Mouse (Mus musculus) layer of hippocampus, adult 2 months (tissue): ENCODE data around the gene Myo15b. TPM values are rescaled to one million over a fixed set of nuclear protein-coding genes. Genes with fewer than 3 reads are reported as not detected.

ENCODE experiments used
- DNase-seq, 2 experiments: peaks; one replicate each; pipeline ENCODE4 v3.0.0; 2022; ENCODE audit warnings: low spot score in 2 of 2
- H3K27ac ChIP-seq: fragments of 200-600 bp; 2 replicates; pipeline ENCODE4 v1.8.1; 2022
- H3K4me3 ChIP-seq: fragments of 200-600 bp; 2 replicates; pipeline ENCODE4 v1.8.1; 2022; ENCODE audit warnings: mild to moderate bottlenecking
- CTCF ChIP-seq: fragments of 200-600 bp; conservative IDR thresholded peaks from 2 replicates; pipeline ENCODE4 v1.8.1; 2022; ENCODE audit warnings: antibody characterized with exemption, mild to moderate bottlenecking, moderate library complexity
- total RNA-seq, 2 experiments: library from RNA; stranded (reverse); gene quantifications; 2 replicates each; pipeline ENCODE4 v1.2.3; 2021

Myo15b gene
- total RNA-seq, 2 experiments from 2014 or later = 0.22 to 0.41 TPM

DNA sequence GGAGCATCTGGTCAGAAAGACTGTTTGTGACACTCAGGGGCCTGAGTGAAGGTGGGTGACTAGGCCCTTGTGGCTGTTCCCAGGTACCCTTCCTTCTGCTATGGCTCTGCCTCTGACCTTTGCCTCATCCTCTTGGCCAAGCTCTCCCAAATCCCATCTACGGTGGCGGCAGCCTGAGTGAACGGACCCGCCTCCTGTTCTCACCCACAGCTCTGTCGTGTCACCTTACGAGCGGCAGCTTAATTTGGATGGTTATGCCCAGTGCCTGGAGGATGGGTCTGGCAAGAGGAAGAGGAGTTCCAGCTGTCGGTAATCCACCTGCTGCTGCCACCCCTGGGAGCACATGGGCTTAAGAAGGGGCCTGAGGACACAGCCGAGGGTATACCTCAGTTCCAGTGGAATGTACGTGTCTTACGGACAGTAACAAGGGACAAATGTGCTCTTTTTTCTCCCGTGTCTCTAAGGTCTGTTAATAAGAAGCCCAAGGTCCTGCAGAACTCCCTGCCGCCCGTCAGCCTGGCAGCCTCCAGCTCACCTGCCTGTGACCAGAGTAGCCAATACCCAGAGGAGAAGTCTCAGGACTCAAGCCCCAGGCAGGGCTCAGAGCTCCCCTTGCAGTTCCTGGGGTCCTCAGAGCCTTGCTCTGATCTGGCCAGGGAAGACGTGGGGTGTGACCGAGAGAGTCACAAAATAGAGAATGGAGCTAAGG is 38.1 kb upstream of the Myo15b start:
- no peak for TF ChIP-seq CTCF
- Histone ChIP-seq H3K4me3 (no peak overlapping the region), H3K27ac (no peak overlapping the region)
- no peak for DNase-seq

DNA sequence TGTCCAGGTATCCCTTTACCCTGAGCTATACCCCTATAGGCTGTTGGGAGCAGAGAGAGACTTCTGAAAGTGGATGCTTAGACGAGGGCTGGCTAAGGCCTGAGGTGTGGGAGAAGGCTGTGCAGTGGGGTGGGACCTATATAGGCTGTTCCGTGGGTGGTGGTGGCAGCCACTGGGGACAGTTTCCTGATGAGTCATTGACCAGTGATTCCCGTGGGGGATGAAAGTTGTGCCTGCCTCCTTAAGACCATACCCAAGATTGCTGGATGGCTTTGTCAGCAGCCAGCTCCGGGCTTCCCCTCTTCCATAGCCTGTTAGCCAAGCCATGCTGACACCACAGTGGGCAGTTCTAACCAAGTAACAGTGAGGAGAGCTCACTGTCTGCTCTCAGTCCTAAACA is 37.2 kb upstream of the Myo15b start:
- DNase-seq = no peak

DNA sequence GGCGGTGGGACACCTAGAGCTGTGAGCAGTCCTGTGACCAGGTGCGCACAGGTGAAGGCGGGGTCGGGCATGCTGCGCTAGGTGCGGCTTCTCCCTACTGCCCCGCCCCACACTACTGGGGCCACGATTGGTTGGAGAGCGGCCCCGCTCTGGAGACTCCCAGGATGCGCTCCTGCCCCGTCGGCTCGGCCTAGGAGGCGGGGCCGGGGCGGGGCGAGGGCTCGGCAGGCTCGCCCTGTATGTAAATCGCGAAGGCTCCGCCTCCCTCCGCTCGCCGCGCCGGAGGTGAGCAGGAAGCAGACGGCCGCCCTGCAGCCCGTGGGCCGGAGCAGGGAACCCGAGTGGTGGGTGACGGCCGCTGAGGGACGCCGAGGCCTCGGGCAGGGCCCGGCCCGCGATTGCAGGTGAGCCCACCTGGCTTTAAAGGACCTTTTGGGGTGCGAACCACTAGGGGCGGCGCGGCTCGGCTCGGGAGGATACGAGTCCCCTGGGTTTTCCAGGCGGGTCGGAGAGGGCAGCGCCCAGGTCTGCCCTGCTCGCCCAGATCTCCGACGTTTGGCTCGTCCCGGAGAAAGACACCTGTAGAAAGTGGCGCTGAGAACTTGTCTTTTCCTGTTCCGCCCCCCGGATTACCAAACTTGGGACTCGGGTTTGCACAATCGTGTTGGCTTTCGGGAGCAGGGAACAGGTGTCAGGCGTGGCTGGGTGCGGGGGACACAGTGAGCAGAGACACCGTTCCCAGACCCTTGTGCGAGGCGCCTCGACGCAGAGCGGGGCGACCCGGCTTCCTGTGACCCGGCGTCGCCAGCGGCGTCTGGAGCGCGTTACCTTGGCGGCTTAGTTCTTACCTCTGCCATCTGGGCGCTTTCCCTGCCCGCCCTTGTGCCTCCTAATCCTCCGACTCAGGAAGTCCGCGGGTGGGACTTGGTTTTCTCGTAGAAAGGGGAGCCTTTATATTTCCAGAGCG is 34.1 kb upstream of the Myo15b start, which contains the start of gene Llgl2:
Gene Llgl2 (plus strand): TSS at position 276 of the 967 bp plus-strand sequence.
- H3K27ac ChIP-seq = no peak within 1 kb of the TSS; the same call in 1 of the 2 replicates
- peak; percentile 40 for TF ChIP-seq CTCF
- H3K4me3 ChIP-seq = peak within 1 kb of the TSS; percentile 77
- peak; percentile 50 to 60 for DNase-seq

More for the DNA sequence above, 37.2 kb upstream of the Myo15b start:
- no peak overlapping the region for H3K4me3 ChIP-seq
- TF ChIP-seq CTCF = no peak
- H3K27ac ChIP-seq = no peak overlapping the region

DNA sequence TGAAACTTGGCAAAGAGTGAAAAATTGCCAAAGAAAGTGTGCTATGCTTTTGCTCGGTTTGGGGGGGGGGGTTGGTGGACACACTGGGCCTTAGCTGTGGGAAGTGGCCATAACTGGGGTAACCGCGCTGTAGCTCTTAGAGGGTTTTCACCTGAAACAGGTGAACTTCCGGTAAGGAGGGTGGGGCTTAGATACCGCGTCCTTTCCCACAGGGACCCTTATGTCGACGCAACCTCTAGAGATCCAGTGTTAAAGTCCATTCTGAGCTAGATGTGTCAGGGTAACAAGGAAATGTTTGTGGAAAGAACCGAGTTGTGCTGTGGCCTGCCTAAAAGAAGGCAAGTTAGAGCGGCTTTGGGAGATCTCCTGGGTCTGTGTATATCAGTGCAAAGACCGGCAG is 33.4 kb upstream of the Myo15b start:
- peak overlapping the region; percentile 77; the same call in 1 of the 2 replicates for H3K4me3 ChIP-seq
- H3K27ac ChIP-seq = no peak overlapping the region
- TF ChIP-seq CTCF = no peak
- DNase-seq = no peak

DNA sequence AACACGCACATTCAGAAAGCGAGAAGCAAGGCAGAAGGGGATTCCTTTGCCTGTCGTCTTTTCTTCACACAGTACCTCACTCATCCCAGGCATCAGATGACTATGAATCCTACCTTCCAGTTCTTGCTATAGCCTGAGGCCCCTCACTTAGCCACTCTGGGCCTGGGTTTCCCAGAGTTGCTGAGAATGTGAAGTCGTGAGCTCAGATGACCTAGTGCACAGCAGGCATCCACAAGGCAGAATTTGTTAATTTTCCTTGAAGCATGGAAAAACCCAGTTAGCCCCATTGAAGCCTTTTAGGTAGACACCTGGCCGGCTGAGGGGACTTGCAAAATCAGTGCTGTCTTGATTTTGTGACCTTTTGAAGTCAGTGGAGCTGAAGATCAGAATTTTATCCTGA is 31.7 kb upstream of the Myo15b start:
- no peak overlapping the region for H3K27ac ChIP-seq
- no peak for TF ChIP-seq CTCF
- no peak for DNase-seq
- H3K4me3 ChIP-seq = no peak overlapping the region

DNA sequence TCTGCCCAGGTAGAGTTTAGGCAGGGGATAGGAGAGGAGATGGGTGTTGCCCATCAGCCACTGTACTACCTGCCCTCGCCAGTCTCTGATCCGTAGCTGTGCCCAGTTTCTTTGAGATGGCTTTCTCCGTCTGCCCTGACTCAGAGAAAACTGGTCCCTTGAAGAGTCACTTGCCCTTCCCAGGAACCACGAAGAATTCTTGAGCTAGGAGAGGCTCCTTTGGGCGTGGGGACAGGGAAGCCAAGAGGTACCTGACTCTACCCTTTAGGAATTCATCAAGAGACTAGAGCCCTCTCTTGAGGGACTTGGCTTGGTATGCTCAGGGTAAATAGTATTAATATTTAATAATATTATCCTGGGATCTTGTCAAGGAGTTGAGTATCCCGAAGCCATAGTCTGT is 30.6 kb upstream of the Myo15b start:
- TF ChIP-seq CTCF = no peak
- Histone ChIP-seq H3K27ac (no peak overlapping the region), H3K4me3 (no peak overlapping the region)
- DNase-seq = no peak

DNA sequence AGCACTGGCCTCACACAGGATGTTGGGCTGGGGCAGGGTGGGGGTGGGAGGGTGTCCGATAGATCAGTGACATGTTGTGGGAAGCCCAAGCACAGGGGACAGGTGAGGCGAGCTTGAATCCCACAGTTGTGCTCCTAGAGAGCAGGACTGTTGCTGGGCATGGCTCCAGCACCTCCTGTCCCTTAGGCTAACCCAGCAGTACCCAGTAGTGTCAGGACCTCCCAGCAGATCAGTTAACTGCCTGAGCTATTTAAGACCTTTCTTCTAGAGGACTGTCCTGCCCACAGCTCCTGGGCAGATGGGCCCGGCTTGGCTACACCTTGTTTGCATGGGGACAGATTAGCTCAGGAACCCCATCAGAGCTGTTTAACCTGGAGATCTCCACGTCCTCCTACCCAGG is 29.2 kb upstream of the Myo15b start:
- Histone ChIP-seq H3K27ac (no peak overlapping the region), H3K4me3 (no peak overlapping the region)
- DNase-seq = no peak
- TF ChIP-seq CTCF = no peak

DNA sequence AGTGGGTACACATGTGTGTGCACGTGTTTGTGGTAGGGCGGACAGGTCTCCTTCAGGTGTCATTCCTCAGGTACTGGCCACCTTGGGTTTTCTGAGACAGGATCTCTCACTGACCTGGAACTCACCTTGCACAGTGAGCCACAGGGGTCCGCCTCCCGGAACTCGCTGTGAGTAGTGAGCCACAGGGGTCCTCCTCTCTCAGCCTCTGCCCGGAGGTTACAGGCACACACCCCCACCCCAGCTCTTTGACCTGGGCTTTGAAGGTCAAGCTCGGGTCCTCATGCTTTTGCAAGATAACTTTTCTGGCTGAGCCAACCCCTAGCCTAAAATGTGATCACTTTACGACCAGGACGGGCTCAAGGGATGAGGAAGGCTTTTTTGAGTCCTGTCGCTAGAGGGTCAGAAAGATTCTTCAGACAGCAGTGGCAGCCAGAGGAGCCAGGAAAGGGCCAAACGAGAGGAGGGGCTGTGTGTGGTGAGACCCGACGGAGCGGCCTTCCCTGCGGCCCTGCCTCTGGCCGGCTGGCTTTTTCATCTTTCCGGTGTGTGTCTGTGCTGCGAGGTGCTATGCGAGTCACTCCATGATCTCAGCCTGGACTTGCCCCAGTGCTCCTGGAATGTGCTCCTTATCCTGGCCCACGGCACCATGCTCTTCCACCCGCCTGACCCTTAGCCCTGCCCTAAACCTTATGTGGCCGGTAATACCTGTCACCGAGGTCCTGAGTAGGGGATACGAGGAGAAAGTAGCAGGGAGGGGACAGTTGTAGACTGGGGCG is 27.5 kb upstream of the Myo15b start:
- DNase-seq = no peak
- no peak for TF ChIP-seq CTCF

DNA sequence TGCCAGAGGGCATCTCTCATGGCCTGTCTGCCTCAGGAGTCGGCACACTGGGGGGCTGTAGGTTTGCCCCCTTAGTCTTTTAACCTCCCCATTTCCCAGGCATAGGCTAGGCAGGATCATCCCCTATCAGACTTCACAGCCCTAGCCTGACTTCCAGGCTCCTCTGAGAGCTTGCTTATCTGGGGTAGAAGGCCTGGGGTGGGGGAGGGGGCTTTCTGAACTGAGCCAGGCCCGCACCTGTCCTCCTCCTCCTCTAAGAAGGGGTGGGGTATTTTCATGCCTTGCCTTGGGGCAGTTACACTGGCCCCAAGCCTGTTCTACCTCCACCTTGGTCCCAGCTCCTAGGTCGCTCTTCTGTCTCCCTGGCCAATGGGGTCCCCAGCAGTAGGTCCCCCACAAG is 26.7 kb upstream of the Myo15b start:
- no peak for TF ChIP-seq CTCF
- H3K4me3 ChIP-seq = no peak overlapping the region

More for the DNA sequence above, 27.5 kb upstream of the Myo15b start:
- Histone ChIP-seq H3K27ac (no peak overlapping the region), H3K4me3 (no peak overlapping the region)

DNA sequence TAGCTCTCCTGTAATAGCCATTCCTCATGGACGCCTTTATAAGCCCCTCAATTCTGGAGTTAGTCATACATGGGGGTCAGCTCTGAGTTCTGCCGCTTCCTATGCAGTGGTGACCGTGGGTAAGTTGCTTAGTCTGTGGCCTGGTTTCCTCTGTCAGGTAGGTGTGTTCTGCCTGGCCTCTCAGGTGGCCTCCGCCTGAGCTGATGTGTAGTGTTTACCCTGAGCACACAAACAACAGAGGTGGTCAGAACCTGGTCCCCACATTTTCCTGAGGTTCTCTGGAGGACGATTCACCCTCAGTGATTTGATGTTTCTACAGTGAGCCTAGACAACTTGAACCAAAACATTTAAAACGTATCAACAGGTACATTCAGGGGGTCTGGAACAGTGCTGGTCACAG is 26.1 kb upstream of the Myo15b start:
- no peak for DNase-seq
- H3K4me3 ChIP-seq = no peak overlapping the region
- H3K27ac ChIP-seq = no peak overlapping the region
- TF ChIP-seq CTCF = no peak

More for the DNA sequence above, 26.7 kb upstream of the Myo15b start:
- H3K27ac ChIP-seq = no peak overlapping the region
- DNase-seq = no peak

DNA sequence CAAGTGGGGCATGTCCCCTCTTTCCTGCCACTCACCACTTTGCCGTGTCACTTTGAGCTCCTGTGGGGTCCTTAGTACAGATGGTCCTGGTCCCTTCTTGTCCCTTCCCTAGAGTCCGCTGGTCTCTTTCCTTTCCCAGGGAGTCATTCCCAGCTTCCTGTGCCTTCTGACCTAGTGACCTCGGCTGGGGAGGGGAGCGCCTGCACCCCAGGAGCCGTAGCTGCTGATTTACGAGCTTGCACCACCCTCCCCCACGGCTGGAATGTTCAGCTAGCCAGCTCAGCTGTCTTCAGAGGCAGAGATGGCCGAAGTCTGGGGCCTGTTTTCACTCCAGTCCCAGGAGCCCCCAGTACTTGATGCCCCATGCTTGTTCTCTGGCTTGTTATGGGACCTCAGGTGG is 25.7 kb upstream of the Myo15b start:
- DNase-seq = no peak
- TF ChIP-seq CTCF = no peak
- no peak overlapping the region for H3K27ac ChIP-seq
- H3K4me3 ChIP-seq = no peak overlapping the region

DNA sequence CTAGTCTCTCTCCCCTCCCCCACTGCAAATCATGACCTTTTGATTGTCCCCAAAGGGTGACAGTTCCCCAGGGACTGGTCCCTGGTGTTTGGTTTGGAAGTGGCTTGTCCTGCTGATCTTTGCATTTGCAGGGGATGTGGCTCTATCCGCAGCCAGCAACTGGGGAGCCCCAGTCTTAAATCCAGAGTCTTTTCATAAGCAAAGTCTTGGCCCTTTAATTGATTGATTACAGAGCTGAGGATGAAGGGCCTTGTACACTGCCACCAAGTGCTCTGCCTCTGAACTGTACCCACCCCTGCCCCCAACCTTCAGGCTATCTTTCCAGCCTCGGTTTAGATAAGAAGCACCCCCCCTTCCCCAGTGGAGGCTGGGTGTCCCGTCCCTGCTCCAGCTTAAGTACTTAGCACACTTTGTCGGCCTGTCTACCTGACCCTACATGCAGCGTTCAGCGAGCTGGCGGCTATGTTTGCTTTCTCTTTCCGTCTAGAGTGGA is 25.1 kb upstream of the Myo15b start:
- DNase-seq = no peak
- Histone ChIP-seq H3K27ac (no peak overlapping the region), H3K4me3 (no peak overlapping the region)
- TF ChIP-seq CTCF = no peak
